Mouse (Mus musculus) G1E (cell line): ENCODE measurements around the gene Foxb2.

Source experiments
- CTCF ChIP-seq: IDR thresholded peaks from 2 replicates; pipeline ENCODE4 v1.5.1; 2012; ENCODE audit warnings: low read depth, low read length, inconsistent platforms, mixed read lengths
- GATA1 ChIP-seq: IDR thresholded peaks from 2 replicates; pipeline ENCODE4 v1.6.1; 2012; ENCODE audit warnings: borderline replicate concordance, low read length, inconsistent platforms, mixed read lengths
- TAL1 ChIP-seq: conservative IDR thresholded peaks from 2 replicates; pipeline ENCODE4 v1.6.1; 2012; ENCODE audit warnings: low read depth, low read length, inconsistent platforms, mixed read lengths

GRCm38 (mm10) chr19:16873221-16873861 lies at the start of gene Foxb2:
- TF ChIP-seq TAL1 (no peak), CTCF (no peak), GATA1 (no peak)
